Mouse (Mus musculus) spleen, adult 18-20 months (tissue): Measurements from ENCODE around the gene Coq6.
A peak's percentile ranks its signal among the peaks of the same experiment; 100 is the strongest.
"Not testable (repeated sequence)": the region's sequence is repeated elsewhere in the genome, so short reads cannot be mapped to it uniquely, and the experiment has no call there.

Experiments used
- DNase-seq, 2 experiments: peaks; one replicate each; pipeline ENCODE4 v3.0.0; 2022; ENCODE audit warnings: mixed read lengths in 2 of 2

The Coq6 gene

DNA sequence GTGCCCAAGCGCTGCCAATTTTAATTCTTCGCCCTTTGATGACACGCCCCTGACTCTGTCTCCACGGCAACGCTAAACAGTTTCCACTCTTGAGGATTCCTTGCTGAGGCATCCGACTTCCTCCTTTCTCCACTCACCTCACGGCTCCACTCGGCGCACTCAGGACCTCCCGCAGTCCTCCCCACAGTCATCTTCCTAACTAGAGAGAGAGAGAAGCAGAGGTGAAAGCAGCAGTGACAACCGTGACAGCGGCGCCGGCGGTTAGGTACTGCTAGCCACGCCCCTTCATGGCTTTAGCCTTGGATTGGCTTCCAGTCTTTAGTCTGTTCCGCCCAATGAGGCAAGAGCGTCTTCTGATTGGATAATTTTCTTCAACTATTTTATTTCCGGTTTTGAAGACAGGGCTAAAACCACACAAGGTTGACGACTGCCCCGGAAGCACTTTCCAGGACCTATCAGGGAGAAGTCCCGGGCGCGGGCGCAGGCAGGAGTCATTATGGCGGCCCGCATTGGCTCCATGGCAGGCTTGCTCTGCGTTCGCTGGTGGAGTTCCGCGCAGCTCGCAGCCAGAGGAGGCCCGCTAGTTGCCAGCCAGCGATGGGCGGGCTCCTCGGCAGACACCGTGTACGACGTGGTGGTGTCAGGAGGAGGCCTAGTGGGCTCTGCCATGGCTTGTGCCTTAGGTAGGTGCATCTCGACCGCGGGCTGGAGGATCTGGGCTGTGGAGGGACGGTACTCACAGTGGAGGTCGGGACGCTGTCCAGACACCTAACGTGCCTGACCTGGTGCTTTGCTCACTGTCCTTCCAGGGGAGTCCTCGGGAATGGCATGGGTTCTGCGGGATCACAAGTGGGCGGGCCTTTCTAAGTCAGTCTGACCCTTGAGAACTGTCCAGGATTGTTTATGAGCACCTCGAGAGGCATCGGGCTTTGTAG, at the start of gene Coq6, which contains the start of gene Fam161b:
TSS of gene Coq6 (plus strand) at position 103 of the 935 bp plus-strand sequence.
TSS of gene Fam161b (minus strand) at position 279 of the 935 bp plus-strand sequence.
- DNase-seq = peak; percentile 85 to 87

DNA sequence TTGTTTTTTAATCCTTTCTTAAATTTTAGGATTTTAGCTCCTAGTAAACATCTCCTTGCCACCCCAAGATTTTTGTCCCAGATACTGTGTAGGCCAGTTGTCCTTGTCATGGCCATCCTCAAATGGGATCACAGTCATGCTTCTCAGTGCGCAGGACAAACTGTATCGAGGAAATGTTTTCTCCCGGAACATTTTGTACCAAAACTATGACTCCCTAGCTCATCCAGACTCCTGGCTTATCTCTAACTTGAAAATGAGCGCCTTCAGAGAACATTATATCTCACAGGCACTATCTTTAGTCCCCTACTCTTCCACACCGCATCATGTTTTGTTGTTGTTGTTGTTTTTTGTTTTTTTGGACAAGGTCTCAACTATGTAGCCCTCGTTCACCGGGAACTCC, 45.5 kb upstream of the Coq6 start:
- DNase-seq = no peak

DNA sequence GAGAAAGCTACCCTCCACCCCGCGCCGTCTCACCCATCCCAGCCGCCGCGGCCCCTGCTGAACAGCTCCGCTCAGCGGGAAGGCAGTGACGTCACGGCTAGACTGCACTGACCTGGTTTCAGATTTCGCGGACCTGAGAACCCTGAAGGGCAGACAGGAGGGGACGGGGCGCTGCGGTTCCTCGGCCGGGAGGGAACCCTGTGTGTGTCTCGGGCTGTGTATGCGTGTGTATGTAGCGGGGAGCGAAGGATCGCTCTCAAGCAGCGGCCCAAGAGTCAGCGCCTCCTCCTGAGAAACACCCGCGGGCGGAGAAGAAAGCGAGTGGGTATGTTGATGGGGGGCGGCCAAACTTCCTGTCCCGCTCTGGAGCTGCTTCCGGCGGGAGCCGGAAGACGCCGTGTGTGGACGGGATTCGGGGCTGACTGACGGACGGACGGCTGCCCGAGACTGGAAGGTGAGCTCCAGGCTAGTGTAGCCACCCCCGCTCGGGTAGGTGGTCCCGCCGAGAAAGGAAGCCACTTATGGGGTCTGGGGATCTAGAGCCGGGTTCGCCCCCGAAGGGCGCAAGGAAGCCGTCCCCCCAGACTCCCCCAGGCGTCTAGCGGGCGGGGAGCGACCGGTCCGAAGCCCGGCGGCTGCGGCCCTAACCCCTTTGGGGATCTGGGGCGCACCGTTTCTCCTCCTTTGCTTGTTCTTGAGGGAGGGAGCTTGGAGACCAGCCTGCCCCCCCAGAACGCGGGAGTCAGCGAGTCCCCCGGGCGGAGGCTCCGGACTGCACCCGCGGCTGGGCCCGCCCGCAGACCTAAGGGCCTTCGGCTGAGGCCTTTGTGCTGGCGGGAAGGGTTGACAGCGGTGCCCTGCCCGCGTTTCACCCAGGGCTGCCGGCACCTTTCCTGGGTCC, 44.5 kb upstream of the Coq6 start, which contains the start of gene Zfp410:
TSS of gene Zfp410 (plus strand) at position 132 of the 901 bp plus-strand sequence.
- DNase-seq = peak; percentile 64 to 74

DNA sequence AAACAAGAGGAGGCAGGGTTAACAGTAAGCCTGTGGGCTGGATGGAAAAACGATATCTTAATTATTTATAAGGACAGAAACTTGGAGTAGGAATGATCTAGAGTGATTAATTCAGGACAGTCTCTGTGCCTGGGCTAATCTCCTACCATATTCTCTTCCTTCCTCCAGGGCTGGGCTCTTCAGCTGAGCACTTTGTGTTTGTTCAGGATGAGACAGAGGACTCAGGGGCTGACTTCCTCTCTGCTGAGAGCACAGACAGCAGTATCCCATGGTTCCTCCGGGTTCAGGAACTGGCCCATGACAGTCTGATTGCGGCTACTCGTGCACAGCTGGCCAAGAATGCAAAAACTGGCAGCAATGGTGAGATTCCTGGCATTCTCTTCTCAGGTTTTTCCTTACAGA, 34.3 kb upstream of the Coq6 start:
- DNase-seq = no peak

DNA sequence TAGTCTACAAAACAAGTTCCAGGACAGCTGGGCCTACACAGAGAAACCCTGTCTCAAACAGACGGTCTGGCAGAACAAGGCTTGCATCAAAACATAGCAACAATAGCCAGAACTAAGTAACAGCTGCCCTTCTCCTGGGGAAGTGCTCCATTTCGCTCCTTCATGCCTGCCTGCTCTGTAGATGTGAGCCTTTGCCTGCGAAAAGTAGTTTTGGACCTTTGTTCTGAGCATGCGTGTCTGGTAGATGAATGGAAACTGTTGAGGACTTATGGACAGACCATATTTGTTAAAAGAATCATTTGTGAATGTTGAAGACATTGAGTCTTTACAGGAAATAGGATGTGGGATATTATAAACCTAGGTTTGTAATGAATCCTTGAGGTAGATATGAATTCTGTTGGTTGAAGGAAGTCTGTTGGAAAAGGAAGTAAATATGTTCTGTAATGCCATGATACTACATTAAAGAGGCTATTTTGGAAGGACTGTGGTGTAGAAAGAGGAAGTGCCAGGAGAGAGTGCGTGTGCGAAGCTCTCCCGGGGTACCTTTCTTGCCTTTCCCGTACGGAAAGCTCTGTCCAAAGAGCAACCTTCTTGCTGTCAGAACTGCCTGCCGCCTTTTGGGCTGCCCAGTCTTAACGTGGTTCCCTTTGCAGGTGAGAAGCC, 24.4 kb upstream of the Coq6 start:
- no peak for DNase-seq

GRCm38 (mm10) chr12:84347192-84347591, 14.3 kb upstream of the Coq6 start:
- peak in 1 of 2 experiments; percentile 32 for DNase-seq

- DNase-seq = not testable (repeated sequence)
Measured at GRCm38 (mm10) chr12:84358699-84359098, 2.8 kb upstream of the Coq6 start.

DNA sequence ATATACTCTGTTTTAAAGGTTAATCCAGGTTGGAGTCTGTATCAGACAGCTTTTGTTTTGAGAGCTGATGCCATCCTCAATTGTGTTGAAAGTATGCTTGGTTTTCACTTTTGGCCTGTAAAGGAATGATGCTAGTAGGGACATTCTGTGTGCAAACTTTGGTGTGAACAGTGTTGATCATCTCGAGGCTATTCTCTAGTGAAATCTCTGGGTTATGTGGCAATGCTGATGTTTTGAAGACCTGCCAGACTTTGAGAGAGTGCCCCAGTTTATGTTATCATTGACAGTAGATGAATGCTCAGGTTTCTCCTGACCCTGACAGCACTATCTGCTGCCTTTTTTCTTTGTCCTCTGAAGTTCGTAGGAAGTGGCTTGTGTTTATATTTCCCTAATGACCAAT, 1.4 kb downstream of the Coq6 start:
- DNase-seq = no peak

DNA sequence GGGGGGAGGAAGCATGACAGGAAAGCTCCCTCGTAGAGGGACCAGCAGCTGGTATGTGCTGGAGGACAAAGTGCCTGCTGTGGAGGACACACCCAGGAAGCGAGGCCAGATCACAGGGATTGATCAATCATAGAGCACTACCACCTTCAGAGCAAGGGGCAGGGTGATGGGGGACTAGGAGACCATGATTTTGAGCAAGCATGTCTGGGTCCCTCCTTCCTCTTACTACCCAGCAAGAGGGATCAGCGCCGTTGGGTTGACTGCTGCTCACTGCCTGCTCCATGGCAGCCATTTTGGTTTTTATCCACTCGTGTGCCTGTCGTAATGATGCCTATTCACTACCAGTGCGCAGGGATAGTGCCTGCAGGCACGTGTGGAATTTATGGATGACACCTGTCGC, 2.8 kb downstream of the Coq6 start:
- DNase-seq = no peak

GRCm38 (mm10) chr12:84365137-84365536, 3.7 kb downstream of the Coq6 start:
- no peak for DNase-seq

GRCm38 (mm10) chr12:84366971-84367370, 5.5 kb downstream of the Coq6 start:
- DNase-seq = no peak

GRCm38 (mm10) chr12:84371647-84372046, 10.2 kb downstream of the Coq6 start:
- no peak for DNase-seq

DNA sequence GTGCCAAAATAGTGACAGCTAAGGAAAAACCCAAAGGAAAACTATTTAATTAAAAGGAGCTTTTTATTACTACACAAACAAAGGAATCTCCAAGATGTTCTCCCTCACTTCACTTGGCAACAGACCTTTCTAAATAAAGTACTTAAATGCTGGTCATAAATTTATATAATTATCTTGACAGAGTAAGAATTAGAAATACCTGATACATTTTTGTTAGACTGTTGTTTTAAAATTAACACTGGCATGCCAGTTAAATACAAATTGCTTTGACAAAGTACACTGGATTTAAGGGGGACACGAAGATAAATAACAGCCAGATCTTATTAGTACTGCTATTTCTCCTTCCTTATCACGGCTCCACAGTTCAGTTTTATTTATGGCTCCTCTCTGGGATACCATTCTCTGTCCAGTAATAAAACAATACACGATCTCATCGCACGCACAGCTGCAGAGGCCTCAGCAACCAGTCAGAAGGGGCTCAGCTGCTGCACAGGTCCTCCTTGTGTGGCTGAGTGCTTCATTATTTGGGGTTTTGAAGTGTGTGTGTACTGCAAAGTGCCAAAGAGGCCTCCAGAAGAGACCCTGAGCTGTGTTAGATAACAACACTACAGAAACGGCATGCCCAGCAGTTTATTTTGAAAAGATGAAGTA, 12.5 kb downstream of the Coq6 start:
- DNase-seq = no peak

DNA sequence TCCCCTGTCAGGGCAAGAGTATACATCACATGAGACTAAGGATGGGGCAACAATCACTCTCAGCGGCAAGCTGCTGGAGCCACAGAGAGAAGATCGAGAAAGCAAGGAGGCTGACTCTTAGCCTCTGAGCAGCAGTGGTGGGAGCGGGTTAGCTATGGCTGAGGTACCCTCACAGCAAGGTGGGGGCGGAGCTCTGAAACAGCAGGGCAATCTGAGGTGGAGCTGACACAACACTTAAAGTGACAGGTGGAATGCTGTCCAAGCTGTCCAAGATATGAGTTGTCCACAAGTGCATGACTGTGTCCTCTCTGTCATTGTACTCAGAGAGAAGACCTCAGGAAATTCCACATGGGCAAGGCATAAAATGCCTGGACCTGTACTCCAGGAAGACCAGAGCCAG, 20.9 kb downstream of the Coq6 start:
- no peak for DNase-seq

GRCm38 (mm10) chr12:84384644-84385081, 23.2 kb downstream of the Coq6 start:
- no peak for DNase-seq

DNA sequence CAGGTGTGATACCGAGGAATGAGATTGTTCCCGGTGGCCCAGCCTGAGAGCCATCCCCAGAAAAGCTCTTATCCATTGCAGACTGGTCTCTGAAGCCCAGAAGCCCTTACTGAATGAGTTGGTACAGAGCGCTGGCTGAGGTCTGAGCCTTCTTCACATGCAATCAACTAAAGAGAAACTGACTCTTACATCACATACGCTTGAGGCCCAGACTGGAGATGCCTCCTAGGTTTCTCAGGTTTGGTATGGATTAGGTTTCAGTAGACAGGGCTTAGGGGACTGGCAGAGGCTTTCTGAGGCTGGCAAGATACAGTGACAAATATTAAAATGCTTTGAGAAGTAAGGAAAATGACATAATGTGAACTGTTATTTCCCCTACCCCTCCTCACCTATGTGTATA, 24.0 kb downstream of the Coq6 start:
- DNase-seq = no peak

GRCm38 (mm10) chr12:84388097-84388496, 26.6 kb downstream of the Coq6 start:
- no peak for DNase-seq

DNA sequence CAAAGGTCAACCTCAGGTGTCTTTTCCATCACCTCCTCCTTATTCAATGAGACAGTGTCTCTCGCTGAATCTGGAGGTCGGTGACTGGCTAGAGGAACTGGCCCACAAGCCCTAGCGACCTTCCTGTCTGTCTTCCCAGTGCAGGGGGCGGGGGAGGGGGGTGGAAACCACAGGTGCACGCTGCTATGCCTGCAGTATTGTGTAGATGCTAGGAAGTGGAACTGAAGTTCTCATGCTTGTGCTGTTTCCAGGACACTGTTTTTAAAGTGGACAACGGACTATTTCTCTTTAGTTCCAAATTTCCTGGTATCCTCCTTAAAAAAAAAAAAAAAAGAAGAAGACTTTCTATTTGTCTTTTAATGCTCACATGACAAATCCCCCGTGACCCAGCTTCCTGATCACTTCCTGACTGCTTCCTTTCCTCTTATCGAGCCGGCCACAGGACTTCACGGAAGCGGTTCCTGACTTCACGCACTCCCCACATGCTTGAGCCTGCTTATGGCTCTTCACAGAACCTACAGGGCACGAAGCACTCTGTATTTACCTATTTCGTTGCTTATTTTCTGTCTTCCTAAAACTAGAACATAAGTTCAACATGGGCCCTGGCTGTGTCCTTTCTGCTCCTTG, 27.4 kb downstream of the Coq6 start:
- DNase-seq = peak in 1 of 2 experiments; percentile 29

GRCm38 (mm10) chr12:84390336-84390735, 28.9 kb downstream of the Coq6 start:
- DNase-seq = no peak

DNA sequence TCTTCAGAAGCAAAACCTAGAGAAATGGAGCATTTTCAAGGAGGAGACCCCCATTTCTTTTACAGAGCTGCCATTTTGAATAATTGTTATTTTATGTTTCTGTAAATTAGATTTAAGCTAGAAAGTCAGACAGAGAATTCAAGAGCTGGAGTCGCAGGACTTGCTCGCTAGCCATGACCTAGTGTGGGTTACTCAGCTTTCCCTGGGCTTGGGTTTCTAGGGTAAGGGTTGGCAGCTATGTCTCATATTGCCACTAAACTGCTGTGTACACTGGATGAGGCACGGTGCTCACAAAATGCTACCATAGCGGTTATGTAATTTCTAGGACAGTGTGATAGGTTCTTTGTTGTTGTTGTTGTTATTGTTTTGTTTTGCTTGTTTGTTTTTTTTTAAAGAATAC, 31.2 kb downstream of the Coq6 start:
- DNase-seq = no peak

DNA sequence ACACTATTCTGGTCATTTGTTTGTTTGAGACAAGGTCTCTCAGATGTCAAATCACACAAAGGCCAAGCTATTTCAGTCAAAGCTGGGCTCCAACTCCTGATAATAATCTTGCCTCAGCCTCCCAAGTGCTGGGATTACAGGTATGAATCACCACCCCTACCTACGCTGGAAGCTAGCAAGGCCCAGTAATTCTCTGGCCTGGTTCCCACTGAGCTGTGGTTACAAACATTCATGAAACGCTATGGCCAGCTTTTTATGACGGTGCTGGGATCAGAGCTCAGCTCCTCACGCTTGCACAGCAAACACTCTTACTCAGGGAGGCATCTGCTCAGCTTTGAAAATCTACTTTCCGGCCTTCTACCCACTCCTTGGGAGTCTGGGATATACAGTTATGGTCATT, 32.4 kb downstream of the Coq6 start:
- DNase-seq = no peak
